Mouse (Mus musculus): ENCODE data around the gene Nfix. TPM values are rescaled to one million over a fixed set of nuclear protein-coding genes. Genes with fewer than 3 reads are reported as not detected.

The Nfix gene
- 14.2 and 15.5 TPM in 2 replicates for polyA plus RNA-seq (2015; fragmentation: Nextera tagmentation; extraction: Ambion mirVana)

GRCm38 (mm10) chr8:84799999-84800831 is at the start of gene Nfix:
TSS of gene Nfix (minus strand) at chr8:84800344.

DNA sequence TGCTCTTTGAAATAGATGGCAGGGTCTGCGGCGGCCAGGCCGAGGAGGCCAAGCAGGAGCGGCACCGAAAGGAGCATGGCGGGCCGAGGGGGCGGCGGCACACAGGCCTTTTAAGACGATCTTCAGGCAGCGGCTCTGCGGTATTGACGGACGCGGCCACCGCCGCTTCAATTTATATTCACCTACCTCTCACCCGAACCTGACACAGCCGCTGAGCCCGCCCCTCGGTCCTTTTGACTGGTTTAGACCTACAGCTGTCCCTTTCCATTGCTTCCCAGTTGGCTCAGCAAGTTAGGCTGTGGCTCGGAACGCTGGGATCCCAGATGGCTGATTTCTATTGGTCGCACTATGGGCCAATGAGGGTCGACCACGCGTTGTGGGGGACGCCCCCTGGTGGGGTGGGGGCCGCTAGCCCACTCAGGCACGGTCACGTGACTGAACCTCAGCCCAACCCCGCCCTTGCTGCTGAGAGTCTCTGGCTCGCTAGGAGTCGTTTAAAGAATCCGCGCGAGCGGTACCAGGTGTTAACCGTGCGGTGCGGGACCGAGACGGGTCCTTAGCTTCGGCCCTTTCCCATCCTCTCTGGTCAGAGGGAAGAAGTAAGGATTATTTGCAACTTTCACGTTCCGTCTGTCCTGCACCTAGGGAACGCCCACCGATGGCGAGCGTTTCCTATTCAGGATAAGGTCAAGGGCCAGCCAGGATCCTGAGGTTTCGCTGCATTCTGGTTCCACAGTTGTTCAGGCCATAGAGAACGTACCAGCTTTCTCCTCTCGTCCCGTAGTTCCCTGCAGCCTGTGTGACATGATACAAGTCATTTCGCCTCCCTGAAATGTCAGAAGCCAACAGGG is 46.8 kb upstream of the Nfix start, which contains the start of gene Calr:
Calr (minus strand) TSS at position 213 of the 851 bp plus-strand sequence.

DNA sequence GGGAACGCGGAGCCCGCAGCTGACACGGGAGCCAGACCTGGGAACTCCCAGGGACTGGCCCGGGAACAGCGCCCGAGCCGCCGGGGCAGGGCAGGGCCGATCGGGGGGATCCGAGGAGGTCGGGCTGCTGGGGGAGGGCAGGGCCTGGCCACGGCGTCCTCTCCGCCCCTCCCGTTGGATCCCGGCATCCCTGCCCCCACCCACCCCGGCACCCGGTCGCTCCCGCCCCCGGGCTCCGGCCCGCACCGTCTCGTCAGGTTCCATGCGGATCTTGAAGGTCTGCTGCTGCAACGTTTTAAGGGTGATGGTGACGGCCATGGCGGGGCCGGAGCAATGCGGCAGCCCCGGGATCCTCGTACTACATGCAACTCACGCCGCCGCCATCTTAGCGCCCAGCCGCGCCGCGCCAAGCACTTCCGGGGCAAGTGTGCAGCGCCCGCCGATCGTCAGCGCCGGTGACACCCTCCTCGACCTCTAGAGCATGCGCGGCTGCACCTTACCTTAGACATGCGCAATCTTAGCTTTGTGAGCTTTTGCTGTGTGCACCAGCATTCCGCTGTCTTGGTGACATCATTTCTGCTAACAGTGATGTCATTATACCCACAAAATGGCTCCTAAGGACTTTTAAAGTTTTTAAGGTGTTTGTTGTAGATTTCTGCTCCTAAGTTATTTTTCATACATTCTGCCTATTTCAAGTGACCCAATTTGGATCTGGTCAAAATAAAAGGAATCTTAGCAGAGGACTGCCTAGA is 40.3 kb upstream of the Nfix start, which contains the start of gene Rad23a:
Rad23a (minus strand) TSS at position 418 of the 752 bp plus-strand sequence.

DNA sequence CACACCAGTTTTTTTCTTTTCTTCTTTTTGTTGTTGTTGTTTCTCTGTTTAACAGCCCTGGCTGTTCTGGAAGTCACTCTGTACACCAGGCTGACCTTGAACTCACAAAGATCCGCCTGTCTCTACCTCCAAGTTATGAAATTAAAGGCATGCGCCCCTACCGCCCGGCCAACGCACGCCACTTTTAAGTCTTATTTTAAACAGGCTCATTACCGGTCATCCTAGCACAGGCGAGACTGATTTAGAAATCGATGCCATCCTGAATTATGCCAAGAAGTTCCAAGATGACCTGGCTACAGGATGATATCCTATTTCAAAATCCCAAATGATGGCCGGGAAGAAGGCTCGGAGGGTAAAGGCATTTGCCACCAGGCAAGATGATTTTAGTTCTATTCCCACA is 31.3 kb upstream of the Nfix start, which contains the start of gene Gadd45gip1:
Gadd45gip1 (plus strand) TSS at position 33 of the 400 bp plus-strand sequence.

GRCm38 (mm10) chr8:84822723-84823122 is 22.6 kb upstream of the Nfix start, which contains the start of gene Dand5:
TSS of gene Dand5 (minus strand) at chr8:84822823.

GRCm38 (mm10) chr8:84722850-84723570 is 77.1 kb downstream of the Nfix start, which contains the start of gene G430095P16Rik:
TSS of gene G430095P16Rik (plus strand) at chr8:84723007.

GRCm38 (mm10) chr8:84700941-84701911 is 98.9 kb downstream of the Nfix start, which contains the start of gene Lyl1:
TSS of gene Lyl1 (plus strand) at chr8:84701457.

DNA sequence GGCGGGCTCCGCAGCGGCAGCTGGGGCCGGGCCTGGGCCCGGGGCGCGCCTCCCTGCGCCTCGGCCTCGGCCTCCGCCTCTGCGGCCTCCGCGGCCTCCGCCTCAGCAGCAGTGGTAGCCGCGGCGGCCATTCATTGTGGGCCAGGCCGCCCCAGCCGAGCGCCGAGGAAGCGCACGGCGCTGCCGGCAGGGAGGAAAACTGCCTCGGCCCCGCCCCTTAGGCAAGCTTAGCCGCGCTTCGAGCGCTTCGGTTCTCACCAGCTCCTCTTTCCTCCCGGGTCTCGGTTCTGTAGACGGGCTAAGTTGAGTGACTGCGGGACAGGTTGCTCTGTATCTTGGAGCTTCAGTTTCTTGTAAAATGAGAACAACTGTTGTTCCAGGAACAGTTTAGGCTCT is 112.4 kb downstream of the Nfix start, which contains the start of gene Nacc1:
Nacc1 (minus strand) TSS at position 158 of the 396 bp plus-strand sequence.

GRCm38 (mm10) chr8:84686191-84687002 is 113.7 kb downstream of the Nfix start, which contains the start of gene Trmt1:
TSS of gene Trmt1 (plus strand) at chr8:84686307.

GRCm38 (mm10) chr8:84662581-84663065 is 137.5 kb downstream of the Nfix start, which contains the start of gene Ier2:
TSS of gene Ier2 (minus strand) at chr8:84662852.

Other genes with a start within 250 kb of the Nfix start
- 34.3 and 41.9 TPM in 2 replicates for gene Ier2, start 137.5 kb downstream of the Nfix start, polyA plus RNA-seq (2015; fragmentation: Nextera tagmentation; extraction: Ambion mirVana)
- 35.9 and 39.7 TPM in 2 replicates for gene Trmt1, start 114.0 kb downstream of the Nfix start, polyA plus RNA-seq (2015; fragmentation: Nextera tagmentation; extraction: Ambion mirVana)
- 7.3 and 7.6 TPM in 2 replicates for gene Nacc1, start 112.5 kb downstream of the Nfix start, polyA plus RNA-seq (2015; fragmentation: Nextera tagmentation; extraction: Ambion mirVana)
- 60.3 and 61.8 TPM in 2 replicates for gene Lyl1, start 98.9 kb downstream of the Nfix start, polyA plus RNA-seq (2015; fragmentation: Nextera tagmentation; extraction: Ambion mirVana)
- 17.8 and 19.5 TPM in 2 replicates for gene G430095P16Rik, start 77.3 kb downstream of the Nfix start, polyA plus RNA-seq (2015; fragmentation: Nextera tagmentation; extraction: Ambion mirVana)
- 3.4 and 3.7 TPM in 2 replicates for gene Dand5, start 22.5 kb upstream of the Nfix start, polyA plus RNA-seq (2015; fragmentation: Nextera tagmentation; extraction: Ambion mirVana)
- 42.0 and 45.4 TPM in 2 replicates for gene Gadd45gip1, start 31.2 kb upstream of the Nfix start, polyA plus RNA-seq (2015; fragmentation: Nextera tagmentation; extraction: Ambion mirVana)
- gene Rad23a, start 40.3 kb upstream of the Nfix start, polyA plus RNA-seq (2015; fragmentation: Nextera tagmentation; extraction: Ambion mirVana): 257 and 273 TPM in 2 replicates
- gene Calr, start 46.6 kb upstream of the Nfix start, polyA plus RNA-seq (2015; fragmentation: Nextera tagmentation; extraction: Ambion mirVana): 262 and 293 TPM in 2 replicates
- gene Farsa, start 56.6 kb upstream of the Nfix start, polyA plus RNA-seq (2015; fragmentation: Nextera tagmentation; extraction: Ambion mirVana): 63.1 and 64.4 TPM in 2 replicates
- gene Syce2, start 71.8 kb upstream of the Nfix start, polyA plus RNA-seq (2015; fragmentation: Nextera tagmentation; extraction: Ambion mirVana): 100 and 115 TPM in 2 replicates
- 22.5 and 24.8 TPM in 2 replicates for gene Gcdh, start 93.6 kb upstream of the Nfix start, polyA plus RNA-seq (2015; fragmentation: Nextera tagmentation; extraction: Ambion mirVana)
- 323 and 405 TPM in 2 replicates for gene Klf1, start 101.6 kb upstream of the Nfix start, polyA plus RNA-seq (2015; fragmentation: Nextera tagmentation; extraction: Ambion mirVana)
- 29.2 TPM in 2 replicates for gene Dnase2a, start 108.2 kb upstream of the Nfix start, polyA plus RNA-seq (2015; fragmentation: Nextera tagmentation; extraction: Ambion mirVana)
- gene Mast1, start 137.0 kb upstream of the Nfix start, polyA plus RNA-seq (2015; fragmentation: Nextera tagmentation; extraction: Ambion mirVana): 0.22 and 0.30 TPM in 2 replicates
- 0.19 TPM in 1 of 2 replicates, not detected in the other for gene Rtbdn, start 146.6 kb upstream of the Nfix start, polyA plus RNA-seq (2015; fragmentation: Nextera tagmentation; extraction: Ambion mirVana)
- gene Gm49661, start 169.1 kb upstream of the Nfix start, polyA plus RNA-seq (2015; fragmentation: Nextera tagmentation; extraction: Ambion mirVana): not detected in 2 replicates
- gene Prdx2, start 169.2 kb upstream of the Nfix start, polyA plus RNA-seq (2015; fragmentation: Nextera tagmentation; extraction: Ambion mirVana): 1,795 and 2,054 TPM in 2 replicates
- 139 and 165 TPM in 2 replicates for gene Rnaseh2a, start 169.4 kb upstream of the Nfix start, polyA plus RNA-seq (2015; fragmentation: Nextera tagmentation; extraction: Ambion mirVana)
- gene Junb, start 178.4 kb upstream of the Nfix start, polyA plus RNA-seq (2015; fragmentation: Nextera tagmentation; extraction: Ambion mirVana): 22.6 and 26.1 TPM in 2 replicates
- 5.2 and 5.7 TPM in 2 replicates for gene Hook2, start 190.3 kb upstream of the Nfix start, polyA plus RNA-seq (2015; fragmentation: Nextera tagmentation; extraction: Ambion mirVana)
- gene Best2, start 214.2 kb upstream of the Nfix start, polyA plus RNA-seq (2015; fragmentation: Nextera tagmentation; extraction: Ambion mirVana): 0.08 TPM in 1 of 2 replicates, not detected in the other
- 59.9 and 62.1 TPM in 2 replicates for gene Asna1, start 224.9 kb upstream of the Nfix start, polyA plus RNA-seq (2015; fragmentation: Nextera tagmentation; extraction: Ambion mirVana)
- gene Trir, start 226.5 kb upstream of the Nfix start, polyA plus RNA-seq (2015; fragmentation: Nextera tagmentation; extraction: Ambion mirVana): 96.0 and 106 TPM in 2 replicates
- gene Tnpo2, start 236.6 kb upstream of the Nfix start, polyA plus RNA-seq (2015; fragmentation: Nextera tagmentation; extraction: Ambion mirVana): 16.3 and 17.1 TPM in 2 replicates